Mouse (Mus musculus): ENCODE measurements around the gene Otop2. TPM values are rescaled to one million over a fixed set of nuclear protein-coding genes. Genes with fewer than 3 reads are reported as not detected.

Otop2 gene
- total RNA-seq, 2 experiments from 2014 or later = not detected

DNA sequence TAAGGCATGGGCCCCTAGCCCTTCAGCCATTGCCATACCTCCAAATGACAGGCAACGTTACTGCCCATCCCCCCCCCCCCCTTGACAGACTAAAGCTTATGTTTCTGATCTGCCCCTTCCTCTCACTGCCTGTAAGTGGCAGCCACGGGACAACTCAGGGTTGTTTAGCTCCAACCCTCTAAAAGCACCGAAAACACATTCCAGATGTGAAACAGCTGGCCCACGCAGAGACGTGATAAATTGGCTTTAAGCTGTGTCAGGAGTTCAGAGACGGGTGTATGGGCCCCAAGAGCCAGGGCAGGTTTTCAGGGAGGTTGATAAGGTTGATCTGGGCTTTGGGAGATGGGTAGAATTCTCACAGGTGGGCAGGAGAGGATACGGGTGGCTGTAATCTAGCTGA lies 38.6 kb downstream of the Otop2 start:
- DNase-seq (ENCODE audit: low spot score) = no peak

DNA sequence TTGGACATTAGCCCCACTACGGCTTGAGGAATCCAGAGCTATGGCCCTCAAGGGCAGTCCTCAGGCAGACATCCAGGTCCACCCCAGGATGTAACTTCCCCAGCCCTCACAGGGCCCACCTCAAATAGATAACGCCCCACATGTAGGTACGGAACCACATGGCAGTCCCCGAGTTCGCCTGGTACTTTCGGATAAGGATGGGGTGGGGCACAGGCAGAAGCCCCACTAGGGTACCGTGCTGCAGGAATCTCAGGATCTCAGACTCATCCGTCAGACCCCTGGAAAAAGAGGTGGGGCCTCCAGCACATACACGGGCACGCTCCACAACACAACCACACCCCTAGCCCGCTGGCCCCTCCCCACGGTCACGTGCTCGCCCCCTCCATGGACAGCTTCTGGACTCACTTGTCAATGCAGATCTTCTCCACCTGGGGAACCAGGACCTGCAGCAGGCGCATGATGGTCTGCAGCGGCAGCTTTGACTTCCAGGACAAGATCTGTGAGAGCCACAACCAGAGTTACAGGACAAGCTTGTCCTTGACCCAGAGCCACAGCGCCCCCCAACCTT lies 41.8 kb downstream of the Otop2 start:
- DNase-seq (ENCODE audit: low spot score) = no peak

DNA sequence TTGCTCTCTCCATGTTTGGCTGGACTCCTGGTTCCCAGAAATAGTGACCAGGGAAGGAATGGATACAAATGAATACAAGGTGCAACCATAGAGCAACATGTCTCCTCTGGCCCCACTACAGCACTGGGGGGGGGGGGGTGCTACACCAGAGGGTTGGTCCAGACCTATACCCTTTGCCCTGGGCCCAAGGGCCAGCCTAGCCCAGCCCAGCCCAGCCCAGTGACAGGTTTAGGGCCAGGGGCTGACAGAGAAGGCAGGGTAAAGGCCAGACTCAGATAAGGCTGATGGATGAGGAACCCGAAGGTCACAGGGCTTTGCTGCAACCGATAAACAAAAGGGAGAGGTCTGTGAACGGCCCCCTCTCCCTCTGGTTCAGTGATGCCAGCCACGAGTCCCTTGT lies 43.0 kb downstream of the Otop2 start:
- DNase-seq (ENCODE audit: low spot score) = no peak

DNA sequence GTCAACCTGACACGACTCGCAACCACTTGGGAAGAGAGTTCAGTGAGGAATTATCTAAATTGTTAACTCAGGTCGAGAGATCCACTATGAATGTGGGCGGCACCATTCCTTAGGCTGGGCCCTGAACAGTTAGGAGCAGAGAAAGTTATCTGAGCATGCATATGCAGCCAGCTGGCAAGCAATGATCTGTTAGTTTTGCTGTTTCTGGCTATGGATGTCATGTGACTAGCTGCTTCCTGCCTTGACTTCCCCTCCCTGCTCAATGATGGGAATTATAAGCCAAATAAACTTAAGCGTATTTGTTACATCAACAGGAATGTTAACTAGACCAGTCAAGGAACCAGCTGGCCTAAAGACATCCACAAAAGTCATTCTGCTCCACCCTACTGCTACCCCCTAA lies 46.4 kb downstream of the Otop2 start:
- no peak for DNase-seq (ENCODE audit: low spot score)

DNA sequence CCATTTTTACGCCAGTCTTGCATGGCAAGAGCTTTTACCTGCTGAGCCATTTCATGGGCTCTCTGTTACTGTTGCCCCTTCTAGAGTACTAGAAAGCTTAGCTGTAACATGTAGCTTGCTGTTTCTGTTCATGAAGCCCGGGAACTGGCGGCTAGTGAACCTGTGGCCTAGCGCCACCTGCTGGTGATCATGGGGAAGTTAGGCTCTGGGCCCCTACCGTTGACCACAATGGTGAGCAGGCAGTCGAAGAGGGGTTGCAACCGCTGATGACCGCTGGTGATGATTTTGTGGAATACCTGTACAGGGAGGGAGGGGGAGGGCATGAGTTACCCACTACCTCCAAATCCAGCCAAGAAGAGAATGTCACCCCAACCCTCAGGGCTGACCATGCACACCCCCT lies 47.2 kb downstream of the Otop2 start:
- DNase-seq (ENCODE audit: low spot score) = peak; percentile 67

DNA sequence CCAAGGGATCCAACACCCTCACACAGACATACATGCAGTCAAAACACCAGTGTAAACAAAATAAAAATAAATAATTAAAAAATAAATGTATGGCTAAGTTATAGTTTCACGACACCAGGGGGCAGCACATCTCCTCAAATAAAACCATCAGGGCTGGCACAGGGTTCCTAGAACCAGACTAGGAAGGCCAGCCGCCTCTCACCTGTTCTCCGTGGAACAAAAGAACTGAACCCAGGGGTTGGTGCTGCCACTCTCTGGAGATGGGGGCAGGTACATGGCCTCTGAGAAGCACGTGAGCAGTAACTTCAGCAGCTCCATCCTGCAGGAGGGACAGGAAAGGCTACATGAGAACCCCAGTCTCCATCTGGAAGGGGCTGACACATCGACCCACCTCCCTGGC lies 51.5 kb downstream of the Otop2 start:
- DNase-seq (ENCODE audit: low spot score) = peak; percentile 71

DNA sequence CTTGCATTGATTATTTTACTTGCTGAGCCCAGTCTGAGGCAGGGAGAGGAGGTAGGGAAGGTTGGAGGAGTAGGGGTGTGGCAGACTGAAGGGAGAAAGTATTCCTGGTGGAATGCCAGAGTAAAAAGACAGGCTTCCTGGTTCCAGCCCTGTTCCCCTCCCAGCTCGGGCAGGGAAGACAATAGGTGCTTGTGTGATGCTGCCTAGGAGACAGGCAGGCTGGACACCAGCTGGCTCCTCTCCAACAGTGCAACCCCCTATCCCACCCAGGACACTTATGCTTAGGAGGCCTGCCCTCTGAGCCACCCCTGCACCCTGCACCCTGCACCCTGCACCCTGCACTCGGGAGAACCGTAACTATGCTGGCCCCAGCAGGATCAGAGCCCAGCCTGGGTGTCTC lies 52.3 kb downstream of the Otop2 start:
- no peak for DNase-seq (ENCODE audit: low spot score)

DNA sequence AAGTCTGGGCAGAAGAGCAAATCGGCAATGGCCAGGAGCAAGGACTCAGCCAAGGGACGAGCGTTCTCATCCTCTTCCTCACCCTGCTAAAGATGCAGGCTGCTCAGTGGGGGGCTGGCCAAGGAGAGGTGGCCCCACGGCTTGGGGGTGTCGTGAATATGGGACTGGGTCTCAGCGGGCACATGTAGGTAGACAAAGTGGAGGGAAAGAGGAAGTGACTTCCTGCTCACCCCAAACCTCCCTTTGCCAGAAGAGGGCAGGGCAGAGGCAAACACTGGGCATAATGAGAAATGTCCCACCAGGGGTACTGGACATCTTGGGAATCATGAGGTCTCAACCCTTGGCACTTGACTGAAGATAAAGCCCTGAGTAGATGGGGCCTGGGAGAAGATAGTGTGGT lies 52.8 kb downstream of the Otop2 start:
- no peak for DNase-seq (ENCODE audit: low spot score)

DNA sequence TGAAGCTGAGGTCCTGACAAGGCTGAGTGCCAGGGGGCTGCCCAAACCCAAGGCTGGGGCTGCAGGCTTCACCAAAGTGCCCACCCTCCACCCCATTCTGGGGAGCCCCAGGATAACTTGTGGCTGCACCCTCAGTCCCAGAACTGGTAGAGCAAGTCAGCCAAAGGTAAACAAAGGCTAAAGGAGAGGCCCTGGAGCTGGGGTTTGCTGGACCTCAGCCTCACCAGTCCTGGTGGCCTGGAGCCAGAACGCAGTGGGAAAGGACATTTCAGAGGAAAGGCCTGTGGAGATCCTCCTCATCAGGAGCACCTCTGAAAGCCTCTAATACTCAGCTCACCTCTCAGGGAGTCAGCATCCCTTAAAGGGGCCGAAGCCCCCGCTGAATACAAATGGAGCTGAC lies 57.2 kb downstream of the Otop2 start:
- no peak for DNase-seq (ENCODE audit: low spot score)

DNA sequence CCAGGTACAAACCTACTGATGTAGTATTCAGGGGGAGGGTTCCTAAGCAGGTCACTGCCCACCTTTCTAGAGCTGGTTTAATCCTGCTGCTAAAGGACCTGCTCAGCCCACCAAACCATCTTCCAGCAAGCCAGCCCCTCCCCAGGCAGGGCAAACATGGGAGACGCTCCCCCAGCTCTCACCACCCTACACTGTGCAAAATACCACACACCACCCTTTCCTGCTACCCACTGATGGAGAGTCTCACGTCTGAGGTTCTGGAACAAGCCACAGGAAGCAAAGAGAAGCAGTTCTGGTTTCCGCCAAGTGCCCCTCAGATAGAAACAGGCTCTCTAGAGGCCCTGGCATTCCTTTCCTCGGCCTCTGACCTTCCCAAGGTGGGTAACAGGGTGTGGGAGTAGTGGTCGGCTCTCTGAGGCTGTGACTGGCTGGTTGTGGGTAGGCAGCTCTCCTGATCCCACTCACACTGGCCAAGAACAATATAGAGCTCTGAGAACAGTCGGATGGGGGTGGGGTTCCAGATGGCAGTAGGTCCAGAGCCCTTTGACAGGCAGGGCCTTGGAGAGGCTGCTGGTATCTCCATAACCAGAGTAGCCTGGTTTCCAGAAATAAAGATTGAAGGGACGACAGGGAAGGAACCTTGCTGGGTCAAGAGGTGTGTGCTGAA lies 59.2 kb downstream of the Otop2 start:
- DNase-seq (ENCODE audit: low spot score) = no peak

DNA sequence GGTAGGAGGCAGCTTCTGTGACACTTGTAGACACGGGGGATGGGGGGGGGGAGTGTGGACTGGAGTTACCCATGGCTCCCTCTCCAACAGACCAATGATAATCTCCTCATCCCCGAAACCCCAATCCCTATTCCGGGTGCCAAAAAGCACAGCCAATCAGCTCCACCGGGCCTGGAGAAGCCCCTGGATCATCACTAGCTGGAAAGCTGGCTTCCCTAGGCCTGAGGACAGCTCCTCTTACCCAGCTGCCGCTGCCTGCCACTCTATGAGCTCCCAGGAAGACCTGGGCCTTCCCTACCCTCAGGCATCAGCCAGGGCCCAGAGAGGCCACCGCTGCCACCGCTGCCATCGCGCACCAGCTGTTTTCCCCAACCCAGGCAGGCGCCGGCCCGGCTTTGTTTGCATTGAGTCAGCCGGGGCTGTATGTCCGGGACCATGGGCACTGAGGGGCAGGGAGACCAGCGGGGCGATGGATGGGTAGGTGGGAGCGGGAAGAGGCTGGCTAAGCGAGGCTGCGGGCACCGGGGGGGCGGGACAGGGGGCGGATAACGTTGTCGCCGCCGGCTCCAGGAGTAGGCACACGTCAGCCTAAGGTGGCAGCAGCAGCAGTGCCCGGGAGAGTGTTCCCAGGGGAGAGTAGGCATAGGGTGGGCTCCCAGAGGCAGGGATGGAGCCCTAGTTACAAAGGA lies 59.9 kb downstream of the Otop2 start:
- no peak for DNase-seq (ENCODE audit: low spot score)

DNA sequence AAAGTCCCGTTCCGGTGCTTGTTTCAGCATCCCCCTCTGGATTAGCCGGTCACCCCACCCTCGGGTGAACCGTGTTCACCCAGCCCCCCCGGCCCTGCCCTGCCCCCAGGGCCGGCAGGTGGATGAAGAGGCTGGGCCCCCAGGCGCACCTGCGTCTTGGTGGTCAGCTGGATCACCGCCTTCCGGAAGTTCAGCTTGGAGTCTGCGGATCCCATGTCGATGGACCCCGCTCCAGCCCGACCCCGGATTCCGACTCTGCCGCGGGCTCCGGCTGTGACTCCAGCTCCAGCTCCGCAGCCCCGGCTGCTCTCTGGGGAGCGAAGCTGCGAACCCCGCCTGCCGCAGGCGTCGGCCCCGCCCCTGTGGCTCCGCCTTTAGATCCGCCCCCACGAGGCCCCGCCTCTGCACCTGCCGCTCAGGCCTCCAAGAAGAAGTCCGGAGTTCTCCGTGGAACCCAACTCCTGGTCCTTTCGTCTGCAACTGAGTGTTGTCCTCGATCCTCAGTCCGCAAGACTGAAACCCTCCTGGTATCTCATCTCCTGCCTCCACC lies 60.5 kb downstream of the Otop2 start, which contains the start of gene Hid1:
Gene Hid1 (minus strand): TSS at position 362 of the 550 bp plus-strand sequence.
- DNase-seq (ENCODE audit: low spot score) = peak; percentile 79

DNA sequence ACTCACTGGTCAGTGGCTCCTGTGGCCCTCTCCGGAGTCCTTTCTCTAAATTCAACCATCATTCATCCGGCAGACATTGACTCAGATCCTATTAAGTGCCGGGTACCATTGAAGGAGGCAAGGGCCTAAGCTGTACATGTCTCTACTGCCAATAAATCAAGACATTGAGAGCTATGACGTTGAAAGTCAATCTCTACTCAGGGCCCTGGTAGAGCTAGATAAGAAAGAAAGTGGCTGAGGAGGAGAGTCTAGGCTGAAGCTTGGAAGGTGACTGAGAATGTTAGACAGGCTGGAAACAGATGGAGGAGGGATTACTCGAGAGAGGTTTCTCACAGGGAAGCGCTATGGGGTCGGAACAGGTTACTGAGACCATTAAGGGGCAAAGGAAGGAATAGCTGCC lies 63.4 kb downstream of the Otop2 start:
- DNase-seq (ENCODE audit: low spot score) = no peak

DNA sequence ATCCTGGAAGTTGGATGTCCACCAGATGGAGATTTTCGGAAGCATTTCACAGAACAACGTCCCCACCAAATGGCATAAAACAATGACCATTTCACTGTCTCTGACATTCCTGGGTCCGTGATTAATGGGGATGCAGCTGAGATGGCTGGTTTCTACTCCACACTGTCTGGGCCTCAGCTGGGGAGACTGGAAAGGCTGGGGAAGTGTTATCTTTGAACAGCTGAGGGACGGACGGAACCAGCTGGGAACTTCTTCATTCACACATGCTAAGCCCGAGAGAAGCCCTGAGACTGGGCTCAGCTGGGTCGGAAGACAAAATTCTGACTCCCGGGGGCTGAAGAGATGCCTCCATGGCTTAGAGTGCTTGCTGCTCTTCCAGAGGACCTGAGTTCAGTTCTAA lies 64.4 kb downstream of the Otop2 start:
- DNase-seq (ENCODE audit: low spot score) = no peak

DNA sequence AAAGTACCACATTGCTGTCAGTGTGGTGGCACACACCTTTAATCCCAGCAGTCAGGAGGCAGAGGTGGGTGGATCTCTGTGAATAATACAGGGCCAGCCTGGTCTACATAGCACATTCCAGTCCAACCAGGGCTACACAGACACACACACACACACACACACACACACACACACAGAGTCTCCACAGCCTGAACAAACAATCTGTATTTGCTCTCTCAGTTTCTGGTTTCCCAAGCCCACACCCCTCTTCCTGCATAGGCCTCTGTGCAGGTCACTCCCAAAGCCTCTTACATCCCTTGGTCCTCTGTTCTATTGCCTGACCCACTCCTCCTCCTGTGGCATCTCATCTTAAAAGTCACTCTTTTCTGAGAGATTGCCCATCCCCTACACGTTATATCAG lies 65.1 kb downstream of the Otop2 start:
- DNase-seq (ENCODE audit: low spot score) = no peak

DNA sequence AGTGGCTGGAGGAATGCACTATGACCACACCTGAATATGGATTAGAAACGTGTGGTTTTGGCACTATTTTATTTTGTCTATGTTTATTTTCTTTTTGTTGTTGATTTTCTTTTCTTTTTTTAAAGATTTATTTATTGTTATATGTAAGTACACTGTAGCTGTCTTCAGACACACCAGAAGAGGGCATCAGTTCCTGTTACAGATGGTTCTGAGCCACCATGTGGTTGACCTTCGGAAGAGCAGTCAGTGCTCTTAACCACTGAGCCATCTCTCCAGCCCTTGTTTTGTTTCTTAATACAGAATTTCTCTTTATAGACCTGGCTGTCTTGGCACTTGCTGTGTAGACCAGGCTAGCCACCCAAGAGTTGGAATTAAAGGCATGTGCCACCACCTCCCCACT lies 65.8 kb downstream of the Otop2 start:
- no peak for DNase-seq (ENCODE audit: low spot score)

DNA sequence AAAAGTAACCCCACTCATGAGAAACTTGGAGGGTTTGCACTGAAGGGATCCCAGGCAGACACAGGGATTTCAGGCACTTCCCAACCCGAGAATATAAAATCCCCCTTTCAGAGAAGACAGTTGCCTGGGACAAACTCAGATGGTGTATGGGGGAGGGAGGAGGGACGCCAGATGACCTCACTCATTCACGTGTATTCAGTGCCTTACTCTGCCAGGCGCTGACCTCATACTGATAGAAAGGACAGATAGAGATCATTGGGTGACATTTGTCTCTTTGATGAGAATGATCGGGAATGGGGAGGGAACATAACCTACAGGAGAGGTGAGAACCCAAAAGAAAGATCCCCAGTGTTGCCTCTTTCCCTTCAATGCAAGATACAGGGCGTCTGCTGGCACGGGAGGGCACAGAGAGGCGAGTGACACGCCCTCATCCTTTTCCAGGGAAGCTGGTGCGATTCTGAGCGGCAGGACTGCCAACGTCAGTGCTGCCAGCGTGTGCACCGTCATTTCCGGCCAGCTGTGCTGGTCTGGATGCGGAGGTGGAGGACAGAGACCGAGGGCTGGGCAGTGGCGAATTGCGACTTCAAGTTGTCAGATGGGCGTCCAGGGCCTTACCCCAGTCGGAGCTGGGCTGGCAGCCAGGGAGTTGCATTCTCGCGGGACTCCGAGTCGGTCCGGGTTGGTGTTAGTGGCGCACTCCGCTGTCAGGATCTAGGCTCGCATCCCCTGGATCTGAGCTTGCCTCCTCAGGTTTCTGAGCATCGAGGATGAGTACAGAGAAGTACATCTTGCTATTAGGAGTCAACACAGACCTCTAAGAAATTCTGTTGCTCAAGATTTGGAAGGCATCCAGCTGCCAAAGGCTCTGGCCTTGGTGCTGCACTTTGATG lies 67.1 kb downstream of the Otop2 start:
- peak; percentile 62 for DNase-seq (ENCODE audit: low spot score)

DNA sequence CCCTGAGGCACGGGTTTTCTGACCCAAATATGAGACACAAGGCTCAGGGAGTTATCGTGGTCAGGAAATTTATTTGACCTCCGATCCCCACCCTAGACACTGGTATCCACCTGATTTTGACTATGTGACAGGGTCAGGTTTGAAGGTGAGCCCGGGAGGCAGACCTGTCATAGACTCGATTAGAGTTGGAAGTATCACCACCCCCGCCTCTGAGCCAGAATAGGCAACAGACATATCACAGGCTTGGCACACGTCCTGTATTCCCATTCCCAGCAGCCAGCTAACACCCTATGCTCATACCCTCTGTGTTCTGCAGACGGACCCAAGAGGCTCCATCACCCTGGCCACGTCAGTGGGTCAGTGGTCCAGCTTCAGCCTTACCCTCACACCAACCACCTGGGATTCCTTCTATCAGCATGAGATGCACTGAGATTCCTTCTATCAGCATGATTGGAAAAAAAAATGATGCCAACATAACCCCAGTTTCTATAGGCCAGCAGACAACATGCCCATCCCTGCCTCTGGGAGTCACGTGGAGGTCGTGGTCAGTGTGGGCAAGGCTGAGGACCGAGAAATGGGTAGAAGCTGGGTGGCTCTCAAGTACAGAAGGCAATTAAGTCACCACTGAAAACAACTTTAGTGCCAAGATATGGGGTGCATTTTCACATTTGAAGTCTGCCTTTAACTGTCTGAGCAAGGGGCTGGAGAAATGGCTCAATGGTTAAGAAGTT lies 67.9 kb downstream of the Otop2 start:
- DNase-seq (ENCODE audit: low spot score) = no peak

DNA sequence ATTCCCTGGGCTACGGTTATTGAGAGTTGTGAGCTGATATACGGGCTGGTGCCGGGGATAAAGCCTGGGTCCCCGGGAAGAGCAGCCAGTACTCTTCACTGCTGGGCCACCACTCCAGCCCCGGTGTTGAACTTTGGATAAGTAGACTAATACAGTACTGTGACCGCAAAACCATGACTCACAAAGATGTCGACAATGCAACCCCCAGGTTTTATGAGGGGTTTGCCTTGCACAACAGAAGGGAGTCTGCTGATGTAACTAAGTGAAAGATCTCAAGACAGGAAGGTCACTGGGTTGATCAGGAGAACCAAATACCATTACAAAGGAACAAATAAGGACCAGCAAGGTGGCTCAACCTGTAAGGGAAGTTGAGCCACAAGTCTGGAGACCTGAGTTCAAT lies 69.8 kb downstream of the Otop2 start:
- no peak for DNase-seq (ENCODE audit: low spot score)

DNA sequence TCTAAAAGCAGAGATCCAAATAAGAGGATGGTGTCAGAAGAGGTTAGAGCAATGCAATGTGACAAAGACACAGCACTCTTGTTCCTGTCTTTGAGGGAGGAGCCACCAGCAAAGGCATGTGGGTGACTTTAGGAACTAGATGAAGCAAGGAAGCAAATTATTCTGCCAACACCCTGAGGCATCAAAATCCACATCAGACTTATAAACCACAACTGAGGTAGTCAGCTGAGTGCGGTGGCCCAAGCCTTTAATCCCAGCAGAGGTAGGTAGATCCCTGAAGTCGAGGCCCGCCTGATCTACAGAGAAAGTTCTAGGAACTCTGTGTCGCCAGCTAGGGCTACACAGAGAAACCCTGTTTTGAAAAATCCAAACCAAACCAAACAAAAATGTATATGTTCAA lies 70.3 kb downstream of the Otop2 start:
- no peak for DNase-seq (ENCODE audit: low spot score)

DNA sequence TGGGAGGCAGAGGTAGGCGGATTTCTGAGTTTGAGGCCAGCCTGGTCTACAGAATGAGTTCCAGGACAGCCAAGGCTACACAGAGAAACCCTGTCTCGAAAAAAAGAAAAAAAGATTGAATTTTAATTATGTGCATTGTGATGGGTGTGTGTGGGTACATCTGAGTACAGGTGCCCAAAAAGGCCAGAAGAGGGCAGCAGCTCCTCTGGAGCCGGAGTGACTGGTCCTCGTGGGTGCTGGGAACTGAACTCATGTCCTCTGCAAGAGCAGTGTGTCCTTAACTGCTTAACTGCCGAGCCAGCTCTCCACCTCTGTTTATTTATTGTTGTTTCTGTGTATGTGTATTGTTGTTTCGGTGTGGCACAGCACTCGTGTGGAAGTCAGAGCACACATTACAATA lies 70.9 kb downstream of the Otop2 start:
- no peak for DNase-seq (ENCODE audit: low spot score)

All from gastrocnemius, adult 18-20 months (tissue).